8 mouse cellular contexts compared by ENCODE assay signal in genomic region chr5:137533117-137533827, GRCm38 (mm10). TPM values are rescaled to one million over a fixed set of nuclear protein-coding genes. Genes with fewer than 3 reads are reported as not detected.
DNase-seq lines count a peak whose midpoint lies in the region; ATAC-seq lines count a peak whose summit lies in the region.

TSS of gene Epo (minus strand) at chr5:137533242.
TSS of gene Gnb2 (minus strand) at chr5:137533510.

- under 1% methylated on average over 40 of the region's 40 CpGs for WGBS in lung, embryonic 16.5 days

- no peaks in the 10 kb centered on the region for H3K9me3 ChIP-seq in lung, embryonic 16.5 days (ENCODE audit: control insufficient read depth, low read length)

- ATAC-seq in hematopoietic stem cell, adult 5-6 weeks (replicated peaks in 1 of 2; ENCODE audit: insufficient read depth in 1 of 2, low FRiP score in 2 of 2, low TSS enrichment in 1 of 2, low read depth in 1 of 2, poor library complexity in 2 of 2, severe bottlenecking in 2 of 2), result peak; percentile 80 to 82
- peak; percentile 81 for ATAC-seq in lung, embryonic 16.5 days (ENCODE audit: low read depth)

- DNase-seq in MEL-GATA-1-ER (ENCODE audit: extremely low read depth, low read depth), result peak; percentile 90
- peak; percentile 99 for DNase-seq in cerebellum, adult 8-10 months
- peak; percentile 98 for DNase-seq in forelimb bud, embryonic 11.5 days (ENCODE audit: low read depth, low spot score)
- DNase-seq in layer of hippocampus, adult 9-10 months (ENCODE audit: low spot score), result peak; percentile 95
- DNase-seq in ovary, postnatal 10 days (ENCODE audit: low spot score), result peak; percentile 92
- DNase-seq in thymus, postnatal 10 days (ENCODE audit: low spot score in 2 of 2), result peak; percentile 97 to 99

- peaks cover 13% of the 10 kb centered on the region for H3K4me1 ChIP-seq in lung, embryonic 16.5 days (replicated peaks; ENCODE audit: control insufficient read depth, insufficient read depth, low read length)

- H3K27me3 ChIP-seq in lung, embryonic 16.5 days (ENCODE audit: control insufficient read depth, insufficient read depth, low read depth, low read length), result no peaks in the 10 kb centered on the region

- H3K9ac ChIP-seq in lung, embryonic 16.5 days (ENCODE audit: low read length), result peak within 1 kb of the TSS; percentile 91

- H3K27ac ChIP-seq in lung, embryonic 16.5 days (ENCODE audit: low read length), result peak within 1 kb of the TSS; percentile 96

- peaks cover 17% of the 10 kb centered on the region for H3K36me3 ChIP-seq in lung, embryonic 16.5 days (ENCODE audit: control insufficient read depth, insufficient read depth, low read length)

- H3K4me3 ChIP-seq in lung, embryonic 16.5 days (ENCODE audit: low read length), result peak within 1 kb of the TSS; percentile 87

- H3K4me2 ChIP-seq in lung, embryonic 16.5 days (ENCODE audit: low read depth, low read length), result peak within 1 kb of the TSS; percentile 84

RNA-seq across cellular contexts. Expression of gene Epo, which starts in this region (rescaled TPM):
- not detected in 2 replicates for total RNA-seq in hematopoietic stem cell, adult 5-6 weeks (2017)
- polyA plus RNA-seq in lung, embryonic 16.5 days (2015; fragmentation: Nextera tagmentation; extraction: Ambion mirVana), result 0.31 and 0.98 TPM in 2 replicates

RNA-seq across cellular contexts. Expression of gene Gnb2, which starts in this region (rescaled TPM):
- 147 and 171 TPM in 2 replicates for total RNA-seq in hematopoietic stem cell, adult 5-6 weeks (2017)
- 379 and 400 TPM in 2 replicates for polyA plus RNA-seq in lung, embryonic 16.5 days (2015; fragmentation: Nextera tagmentation; extraction: Ambion mirVana)

Comparison
In these comparisons a context has a peak if more than half of its experiments do, and no peak if none do; other contexts are left out.
1. Peak in every context shown above with its lines: DNase-seq, ATAC-seq, H3K4me3 ChIP-seq and H3K27ac ChIP-seq.